Mouse (Mus musculus): ENCODE results near the gene Bbx.

- no peak for TF ChIP-seq FLI1 (IDR thresholded peaks at IDR 0.05; ENCODE audit: low read length)
- TF ChIP-seq GATA1 (IDR thresholded peaks at IDR 0.05; ENCODE audit: borderline replicate concordance, low read length), result no peak
These were observed 59.6 kb downstream of the Bbx start for GRCm38 (mm10) chr16:50372543-50372942.
